Mouse (Mus musculus) stomach, adult 2 months (tissue): ENCODE results near the gene Cldn34c3. TPM values are rescaled to one million over a fixed set of nuclear protein-coding genes. Genes with fewer than 3 reads are reported as not detected.

Source experiments
- polyA plus RNA-seq: library from polyadenylated mRNA; depleted of rRNA; stranded (reverse); fragments of >200 nt; gene quantifications from 2 replicates; pipeline ENCODE4 v1.2.3, GENCODE M21; 2012; rRNA removed

Gene Cldn34c3
- polyA plus RNA-seq = not detected in 2 replicates

DNA sequence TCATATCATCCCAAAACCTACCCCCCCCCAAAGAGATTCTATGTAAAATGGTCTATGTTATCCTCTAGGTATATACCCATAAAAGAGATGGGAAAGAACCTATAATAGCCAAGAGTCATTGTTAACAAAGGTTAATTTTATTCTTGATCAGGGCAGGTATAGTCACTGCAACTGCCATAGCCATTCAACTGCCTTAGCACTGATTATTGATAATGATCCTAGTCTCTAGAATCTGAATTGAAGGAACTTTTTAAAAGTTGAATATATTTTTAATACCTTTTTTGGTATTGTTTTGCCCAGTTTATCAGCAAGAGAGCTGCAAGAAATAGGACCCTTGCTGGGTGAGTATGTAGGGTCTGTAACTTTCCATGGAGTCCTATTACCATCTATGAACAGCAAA lies at the start of gene Cldn34c3:
TSS of gene Cldn34c3 (plus strand) at position 301 of the 400 bp plus-strand sequence.

Other genes with a start within 250 kb of the Cldn34c3 start
- not detected in 2 replicates for gene Cldn34c2, start 212.0 kb upstream of the Cldn34c3 start, polyA plus RNA-seq
- not detected in 2 replicates for gene Gm17467, start 88.9 kb upstream of the Cldn34c3 start, polyA plus RNA-seq